Mouse (Mus musculus) heart, adult 2 months (tissue): ENCODE measurements around the gene 3110082I17Rik.

Experiments used
- CTCF ChIP-seq: fragments of 200-600 bp; IDR thresholded peaks from 2 replicates; pipeline ENCODE4 v1.8.1; 2022; ENCODE audit warnings: antibody characterized with exemption, mild to moderate bottlenecking, moderate library complexity
- EP300 ChIP-seq: fragments of 200-500 bp; IDR thresholded peaks from 2 replicates; pipeline ENCODE4 v1.6.1; 2011; ENCODE audit warnings: low read depth, low read length, control low read depth; ENCODE audit not compliant: insufficient read depth
- POLR2A ChIP-seq: fragments of 200-500 bp; IDR thresholded peaks from 2 replicates; pipeline ENCODE4 v1.6.1; 2011; ENCODE audit warnings: mild to moderate bottlenecking, low read depth, low read length, control low read depth; ENCODE audit not compliant: insufficient read depth

- no peak for TF ChIP-seq CTCF
- no peak for TF ChIP-seq EP300
- no peak for TF ChIP-seq POLR2A
Measured at GRCm38 (mm10) chr5:139352317-139352716, 108.0 kb downstream of the 3110082I17Rik start, which contains the start of gene Cyp2w1.
